8 mouse cellular contexts compared by ENCODE assay signal in genomic region chrX:74304867-74305700, GRCm38 (mm10). TPM values are rescaled to one million over a fixed set of nuclear protein-coding genes. Genes with fewer than 3 reads are reported as not detected.
A peak's percentile ranks its signal among the peaks of the same experiment; 100 is the strongest.
DNase-seq lines count a peak whose midpoint lies in the region; ATAC-seq and TF ChIP-seq lines count a peak whose summit lies in the region.

Gdi1 (plus strand) TSS chrX:74304998.

- TF ChIP-seq CTCF in E14TG2a.4 (conservative IDR thresholded peaks at IDR 0.05; ENCODE audit: low read length) = no peak
- TF ChIP-seq CTCF in heart, postnatal 0 days (IDR thresholded peaks at IDR 0.05; ENCODE audit: low read depth) = peak; percentile 34
- TF ChIP-seq CTCF in liver, postnatal 0 days (IDR thresholded peaks at IDR 0.05; ENCODE audit: low read depth) = peak; percentile 51
- no peak for TF ChIP-seq CTCF in testis, adult 2 months (IDR thresholded peaks at IDR 0.05; ENCODE audit: control insufficient read depth, insufficient read depth, insufficient replicate concordance, low read depth, low read length)

- 19% methylated on average over 39 of the region's 41 CpGs for WGBS in forebrain, embryonic 13.5 days
- 14% methylated on average over 41 of the region's 41 CpGs for WGBS in heart, postnatal 0 days
- 10% methylated on average over 38 of the region's 41 CpGs for WGBS in liver, postnatal 0 days (ENCODE audit: insufficient replicate concordance)
- WGBS in neural tube, embryonic 14.5 days = 17% methylated on average over 40 of the region's 41 CpGs

- no peak for TF ChIP-seq EP300 in heart, postnatal 0 days (IDR thresholded peaks at IDR 0.05; ENCODE audit: low read depth)
- no peak; the same call in 1 of the 2 replicates for TF ChIP-seq EP300 in liver, postnatal 0 days (IDR thresholded peaks at IDR 0.05; ENCODE audit: low read depth)

- peak; percentile 71 for DNase-seq in c-Kit-positive CD71-positive TER-119-positive erythroid progenitor cells, embryonic 14.5 days (ENCODE audit: low spot score)
- DNase-seq in heart, postnatal 0 days (ENCODE audit: low spot score) = peak; percentile 61
- peak; percentile 79 to 88 for DNase-seq in kidney, postnatal 4 days
- DNase-seq in liver, postnatal 0 days = peak; percentile 84

- H3K36me3 ChIP-seq in E14TG2a.4 (ENCODE audit: insufficient read depth, low read length) = peaks cover 82% of the 10 kb centered on the region
- H3K36me3 ChIP-seq in forebrain, embryonic 13.5 days (ENCODE audit: poor library complexity, severe bottlenecking) = peaks cover 70% of the 10 kb centered on the region
- H3K36me3 ChIP-seq in heart, postnatal 0 days (replicated peaks; ENCODE audit: control insufficient read depth, insufficient read depth, low read length) = peaks cover 54% of the 10 kb centered on the region
- H3K36me3 ChIP-seq in liver, postnatal 0 days (replicated peaks; ENCODE audit: insufficient read depth, low read length) = peaks cover 38% of the 10 kb centered on the region
- H3K36me3 ChIP-seq in neural tube, embryonic 14.5 days (ENCODE audit: control insufficient read depth, insufficient read depth, low read length) = peaks cover 22% of the 10 kb centered on the region
- H3K36me3 ChIP-seq in testis, adult 2 months (ENCODE audit: control insufficient read depth, insufficient read depth, low read length) = no peaks in the 10 kb centered on the region

- H3K27me3 ChIP-seq in E14TG2a.4 (ENCODE audit: insufficient read depth, low read length) = no peaks in the 10 kb centered on the region
- H3K27me3 ChIP-seq in forebrain, embryonic 13.5 days = no peaks in the 10 kb centered on the region
- no peaks in the 10 kb centered on the region for H3K27me3 ChIP-seq in heart, postnatal 0 days (ENCODE audit: control insufficient read depth, insufficient read depth, low read length)
- no peaks in the 10 kb centered on the region for H3K27me3 ChIP-seq in liver, postnatal 0 days (ENCODE audit: insufficient read depth, low read length)
- no peaks in the 10 kb centered on the region for H3K27me3 ChIP-seq in neural tube, embryonic 14.5 days (ENCODE audit: control insufficient read depth, insufficient read depth, low read length)
- H3K27me3 ChIP-seq in testis, adult 2 months (ENCODE audit: control insufficient read depth, insufficient read depth, low read length) = no peaks in the 10 kb centered on the region

- H3K4me3 ChIP-seq in E14TG2a.4 (replicated peaks; ENCODE audit: low read length) = peak within 1 kb of the TSS; percentile 81
- peak within 1 kb of the TSS; percentile 65 for H3K4me3 ChIP-seq in forebrain, embryonic 13.5 days
- peak within 1 kb of the TSS; percentile 66 for H3K4me3 ChIP-seq in heart, postnatal 0 days (ENCODE audit: low read depth, low read length)
- H3K4me3 ChIP-seq in liver, postnatal 0 days (ENCODE audit: low read depth, low read length) = peak within 1 kb of the TSS; percentile 70
- peak within 1 kb of the TSS; percentile 35 for H3K4me3 ChIP-seq in neural tube, embryonic 14.5 days (ENCODE audit: low read depth, low read length)
- peak within 1 kb of the TSS; percentile 92 for H3K4me3 ChIP-seq in testis, adult 2 months (ENCODE audit: control insufficient read depth, low read depth, low read length)

- H3K4me1 ChIP-seq in E14TG2a.4 (replicated peaks; ENCODE audit: low read depth, low read length) = peaks cover 23% of the 10 kb centered on the region
- peaks cover 24% of the 10 kb centered on the region for H3K4me1 ChIP-seq in forebrain, embryonic 13.5 days
- H3K4me1 ChIP-seq in heart, postnatal 0 days (ENCODE audit: control insufficient read depth, insufficient read depth) = no peaks in the 10 kb centered on the region
- peaks cover 3% of the 10 kb centered on the region; the same call in 1 of the 2 replicates for H3K4me1 ChIP-seq in liver, postnatal 0 days (ENCODE audit: insufficient read depth)
- H3K4me1 ChIP-seq in neural tube, embryonic 14.5 days (ENCODE audit: control insufficient read depth, insufficient read depth, low read length) = no peaks in the 10 kb centered on the region; the same call in 1 of the 2 replicates
- peaks cover 3% of the 10 kb centered on the region; the same call in 1 of the 2 replicates for H3K4me1 ChIP-seq in testis, adult 2 months (ENCODE audit: control insufficient read depth, insufficient read depth, low read length)

- peak within 1 kb of the TSS; percentile 94 for H3K27ac ChIP-seq in forebrain, embryonic 13.5 days
- peak within 1 kb of the TSS; percentile 96 for H3K27ac ChIP-seq in heart, postnatal 0 days (ENCODE audit: low read depth)
- peak within 1 kb of the TSS; percentile 93 for H3K27ac ChIP-seq in liver, postnatal 0 days (ENCODE audit: low read depth)
- peak within 1 kb of the TSS; percentile 96 for H3K27ac ChIP-seq in neural tube, embryonic 14.5 days (ENCODE audit: low read depth, low read length)
- peak within 1 kb of the TSS; percentile 91 for H3K27ac ChIP-seq in testis, adult 2 months (ENCODE audit: control insufficient read depth, insufficient read depth, low read depth, low read length)

- peak; percentile 51; the same call in 1 of the 2 replicates for TF ChIP-seq POLR2A in testis, adult 2 months (IDR thresholded peaks at IDR 0.05; ENCODE audit: control insufficient read depth, low read depth, low read length)

- peak within 1 kb of the TSS; percentile 78 for H3K9ac ChIP-seq in forebrain, embryonic 13.5 days
- peak within 1 kb of the TSS; percentile 74 for H3K9ac ChIP-seq in heart, postnatal 0 days (replicated peaks; ENCODE audit: low read depth, low read length)
- peak within 1 kb of the TSS; percentile 71 for H3K9ac ChIP-seq in liver, postnatal 0 days (replicated peaks)
- H3K9ac ChIP-seq in neural tube, embryonic 14.5 days (replicated peaks; ENCODE audit: low read depth, low read length) = peak within 1 kb of the TSS; percentile 58

- peak within 1 kb of the TSS; percentile 67 for H3K4me2 ChIP-seq in forebrain, embryonic 13.5 days
- peak within 1 kb of the TSS; percentile 73 for H3K4me2 ChIP-seq in heart, postnatal 0 days (ENCODE audit: low read depth, low read length)
- peak within 1 kb of the TSS; percentile 73 for H3K4me2 ChIP-seq in liver, postnatal 0 days (ENCODE audit: low read depth, low read length)
- peak within 1 kb of the TSS; percentile 63 for H3K4me2 ChIP-seq in neural tube, embryonic 14.5 days (ENCODE audit: low read depth, low read length)

- peak; percentile 90 for ATAC-seq in forebrain, embryonic 13.5 days
- ATAC-seq in heart, postnatal 0 days (ENCODE audit: insufficient read depth, low read depth) = peak; percentile 88
- ATAC-seq in liver, postnatal 0 days = peak; percentile 94
- peak; percentile 83 for ATAC-seq in neural tube, embryonic 14.5 days (ENCODE audit: low read depth)

- H3K9me3 ChIP-seq in E14TG2a.4 (ENCODE audit: low read length) = no peaks in the 10 kb centered on the region
- H3K9me3 ChIP-seq in forebrain, embryonic 13.5 days (replicated peaks) = no peaks in the 10 kb centered on the region
- no peaks in the 10 kb centered on the region for H3K9me3 ChIP-seq in heart, postnatal 0 days (replicated peaks; ENCODE audit: control insufficient read depth, low read length)
- no peaks in the 10 kb centered on the region for H3K9me3 ChIP-seq in liver, postnatal 0 days (ENCODE audit: low read length)
- H3K9me3 ChIP-seq in neural tube, embryonic 14.5 days (ENCODE audit: control insufficient read depth, low read length) = no peaks in the 10 kb centered on the region

RNA-seq across cellular contexts. Expression of gene Gdi1, which starts in this region (rescaled TPM):
- 731 and 768 TPM in 2 replicates for polyA plus RNA-seq in forebrain, embryonic 13.5 days (2015; fragmentation: Nextera tagmentation; extraction: Ambion mirVana)
- total RNA-seq in heart, postnatal 0 days (2014; rRNA removed; ENCODE audit: low replicate concordance) = 62.1 and 81.6 TPM in 2 replicates
- polyA plus RNA-seq in heart, postnatal 0 days (2015; fragmentation: Nextera tagmentation; extraction: Ambion mirVana) = 72.1 and 75.5 TPM in 2 replicates
- polyA plus RNA-seq in liver, postnatal 0 days (2015; fragmentation: Nextera tagmentation; extraction: Ambion mirVana) = 27.6 and 35.8 TPM in 2 replicates
- polyA plus RNA-seq in neural tube, embryonic 14.5 days (2014; fragmentation: Nextera tagmentation; extraction: Ambion mirVana) = 761 and 960 TPM in 2 replicates
- 18.0 and 19.7 TPM in 2 replicates for polyA plus RNA-seq in testis, adult 2 months (2012; rRNA removed)

Comparison
In these comparisons a context has a peak if more than half of its experiments do, and no peak if none do; other contexts are left out.
1. Peak in every context shown above with its lines: DNase-seq, ATAC-seq, H3K4me3 ChIP-seq and H3K27ac ChIP-seq.
2. H3K4me3 ChIP-seq: peak in every context shown above with its lines; median percentile 92 in testis, adult 2 months; 81 in E14TG2a.4; 70 in liver, postnatal 0 days; 66 in heart, postnatal 0 days; 65 in forebrain, embryonic 13.5 days; 35 in neural tube, embryonic 14.5 days.
3. CTCF ChIP-seq: peak in heart, postnatal 0 days (single experiment) and liver, postnatal 0 days (single experiment); none in E14TG2a.4 (single experiment) and testis, adult 2 months (single experiment).